Mouse (Mus musculus) stomach, embryonic 15.5 days (tissue): ENCODE measurements at regions not wholly inside any gene's neighbourhood (a gene's known extent, or its start where the extent isn't known, plus 50 kb on each side); places are given as distances from the start of the nearest gene placed in this dataset.
A peak's percentile ranks its signal among the peaks of the same experiment; 100 is the strongest.
"Not testable (repeated sequence)": the region's sequence is repeated elsewhere in the genome, so short reads cannot be mapped to it uniquely, and the experiment has no call there.

Experiments used
- ATAC-seq: fragments of 200-750 bp; cut with Nextera tagmentation; 2 replicates; pipeline ENCODE4 v1.8.0; 2017; ENCODE audit warnings: low read depth, moderate number of reproducible peaks, moderate TSS enrichment; ENCODE audit not compliant: insufficient read depth, low FRiP score
- H3K27ac ChIP-seq: fragments of 300-500 bp; sonication (generic); 2 replicates; pipeline ENCODE4 v1.5.1; 2015; ENCODE audit warnings: mild to moderate bottlenecking, inconsistent platforms
- H3K27me3 ChIP-seq: fragments of 300-500 bp; sonication (generic); replicated peaks from 2 replicates; pipeline ENCODE4 v1.6.1; 2015; ENCODE audit warnings: inconsistent platforms
- H3K36me3 ChIP-seq: fragments of 300-500 bp; sonication (generic); 2 replicates; pipeline ENCODE4 v1.6.1; 2015; ENCODE audit warnings: inconsistent platforms
- H3K4me1 ChIP-seq: fragments of 300-500 bp; sonication (generic); 2 replicates; pipeline ENCODE4 v1.6.1; 2015; ENCODE audit warnings: inconsistent platforms
- H3K4me2 ChIP-seq: fragments of 300-500 bp; sonication (generic); 2 replicates; pipeline ENCODE4 v1.6.1; 2015; ENCODE audit warnings: mild to moderate bottlenecking, inconsistent platforms
- H3K4me3 ChIP-seq: fragments of 300-500 bp; sonication (generic); replicated peaks from 2 replicates; pipeline ENCODE4 v1.5.1; 2015; ENCODE audit warnings: inconsistent platforms
- H3K9ac ChIP-seq: fragments of 300-500 bp; sonication (generic); 2 replicates; pipeline ENCODE4 v1.6.1; 2015; ENCODE audit warnings: inconsistent platforms
- H3K9me3 ChIP-seq: fragments of 300-500 bp; sonication (generic); 2 replicates; pipeline ENCODE4 v1.6.1; 2016; ENCODE audit warnings: inconsistent platforms
- WGBS: fragments of 180-500 bp; shearing (Covaris S2); methylation state at CpG from one replicate; pipeline ENCODE4 v1.1.7; 2015; 5-methylcytosine and 5-hydroxymethylcytosine counted together

- H3K4me3 ChIP-seq, H3K4me2 ChIP-seq, H3K9me3 ChIP-seq, H3K4me1 ChIP-seq, H3K27me3 ChIP-seq, ATAC-seq, H3K36me3 ChIP-seq, H3K27ac ChIP-seq, H3K9ac ChIP-seq: not testable (repeated sequence)
- 55% methylated on average over 4 of the region's 4 CpGs for WGBS
Measured at GRCm38 (mm10) chr6:22789731-22790130, 85.6 kb upstream of the Ptprz1 start.

DNA sequence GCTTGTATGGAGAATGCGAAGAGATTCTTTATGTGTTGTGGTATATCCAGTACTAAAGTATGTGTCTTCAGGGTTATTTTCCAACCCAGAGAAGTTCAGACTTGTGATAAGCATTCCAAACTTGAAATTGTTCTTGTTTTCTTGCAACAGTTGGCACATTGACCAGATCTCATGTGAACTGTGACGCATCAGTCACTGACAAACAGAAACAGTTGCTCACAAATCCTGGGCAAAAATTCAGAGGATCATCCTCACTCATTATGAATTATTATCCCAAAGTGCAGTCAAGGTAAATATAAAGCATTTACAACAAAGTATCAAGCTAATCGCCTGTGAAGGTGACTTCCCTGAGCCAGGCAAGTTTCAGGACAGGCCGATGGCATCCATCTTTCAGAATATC, 83.5 kb upstream of the Ptprz1 start:
- no peak overlapping the region for H3K4me3 ChIP-seq
- no peaks in the 10 kb centered on the region for H3K4me1 ChIP-seq
- no peaks in the 10 kb centered on the region for H3K36me3 ChIP-seq
- H3K4me2 ChIP-seq, result no peak overlapping the region
- no peak for ATAC-seq
- H3K27me3 ChIP-seq, result no peaks in the 10 kb centered on the region
- WGBS, result 93% methylated on average over 4 of the region's 4 CpGs
- no peaks in the 10 kb centered on the region for H3K9me3 ChIP-seq
- no peak overlapping the region for H3K27ac ChIP-seq
- no peak overlapping the region for H3K9ac ChIP-seq

- H3K4me3 ChIP-seq, result no peak overlapping the region
- no peak for ATAC-seq
- 58% methylated on average over 3 of the region's 3 CpGs for WGBS
- no peak overlapping the region for H3K9ac ChIP-seq
- no peaks in the 10 kb centered on the region for H3K9me3 ChIP-seq
- no peaks in the 10 kb centered on the region for H3K27me3 ChIP-seq
- H3K27ac ChIP-seq, result no peak overlapping the region
- H3K4me1 ChIP-seq, result no peaks in the 10 kb centered on the region
- H3K36me3 ChIP-seq, result no peaks in the 10 kb centered on the region
- no peak overlapping the region for H3K4me2 ChIP-seq
Measured at GRCm38 (mm10) chr6:22792601-22793000, 82.7 kb upstream of the Ptprz1 start.

- H3K27me3 ChIP-seq, result no peaks in the 10 kb centered on the region
- no peak overlapping the region for H3K9ac ChIP-seq
- no peaks in the 10 kb centered on the region for H3K9me3 ChIP-seq
- H3K4me3 ChIP-seq, result no peak overlapping the region
- H3K4me1 ChIP-seq, result no peaks in the 10 kb centered on the region
- ATAC-seq, result peak; percentile 31; the same call in 1 of the 2 replicates
- no peaks in the 10 kb centered on the region for H3K36me3 ChIP-seq
- WGBS, result 73% methylated on average over 12 of the region's 12 CpGs
- no peak overlapping the region for H3K27ac ChIP-seq
- no peak overlapping the region for H3K4me2 ChIP-seq
Measured at GRCm38 (mm10) chr6:22794071-22794721, 81.1 kb upstream of the Ptprz1 start.

DNA sequence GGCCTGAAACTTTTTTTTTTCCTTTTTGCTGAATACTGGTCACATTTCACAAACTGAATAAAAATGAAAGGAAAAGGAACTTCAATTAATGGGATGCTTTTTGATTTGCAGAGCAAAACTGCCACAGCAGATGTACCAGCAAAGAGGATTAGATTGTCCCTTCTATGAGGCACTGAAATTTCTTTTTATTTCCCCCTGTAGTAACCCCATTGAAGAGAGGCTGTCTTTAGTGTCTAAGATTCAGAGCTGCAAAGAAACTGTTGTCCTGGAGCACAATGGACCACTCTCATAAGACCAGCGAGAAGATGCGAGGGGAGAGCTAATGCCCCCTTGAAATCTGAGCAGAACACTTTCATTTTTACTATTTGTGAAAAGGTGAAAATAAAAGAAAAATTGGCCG, 80.5 kb upstream of the Ptprz1 start:
- no peaks in the 10 kb centered on the region for H3K27me3 ChIP-seq
- no peak overlapping the region for H3K4me3 ChIP-seq
- no peaks in the 10 kb centered on the region for H3K4me1 ChIP-seq
- no peaks in the 10 kb centered on the region for H3K9me3 ChIP-seq
- no peak overlapping the region for H3K27ac ChIP-seq
- no peak overlapping the region for H3K9ac ChIP-seq
- ATAC-seq, result no peak
- no peak overlapping the region for H3K4me2 ChIP-seq
- 88% methylated on average over 3 of the region's 3 CpGs for WGBS
- no peaks in the 10 kb centered on the region for H3K36me3 ChIP-seq

DNA sequence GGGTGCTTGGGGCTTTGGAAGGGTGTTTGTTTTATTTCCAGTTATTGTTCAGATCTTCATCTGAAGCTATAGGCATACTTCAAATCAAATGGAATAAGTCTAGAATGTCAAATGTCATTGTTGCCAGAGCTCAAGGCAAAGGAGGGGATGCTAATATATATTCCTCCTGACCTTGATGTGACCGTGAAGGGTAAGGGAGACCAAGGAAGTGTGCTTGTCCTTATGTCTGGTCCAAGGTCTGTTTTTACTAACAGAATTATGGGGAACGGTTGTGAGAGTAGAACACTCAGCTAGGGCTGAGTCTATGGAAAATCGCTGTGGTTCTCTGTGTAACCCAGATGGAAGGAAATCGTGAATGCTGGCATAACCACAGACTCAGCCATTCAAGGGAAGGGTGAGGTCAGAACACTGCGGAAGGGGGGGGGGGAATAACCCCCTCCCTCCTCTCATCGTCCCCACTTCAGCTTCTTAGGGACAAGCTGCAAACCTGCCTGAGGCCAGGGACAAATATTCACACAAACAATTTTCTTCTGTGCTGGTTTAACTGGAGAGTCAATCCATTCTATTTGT, 79.9 kb upstream of the Ptprz1 start:
- Histone ChIP-seq H3K27me3 (no peaks in the 10 kb centered on the region), H3K36me3 (no peaks in the 10 kb centered on the region), H3K27ac (no peak overlapping the region), H3K9me3 (no peaks in the 10 kb centered on the region), H3K4me1 (no peaks in the 10 kb centered on the region), H3K4me3 (no peak overlapping the region), H3K9ac (no peak overlapping the region), H3K4me2 (no peak overlapping the region)
- WGBS, result 76% methylated on average over 6 of the region's 6 CpGs
- no peak; the same call in 1 of the 2 replicates for ATAC-seq

GRCm38 (mm10) chr6:22801908-22802307, 73.4 kb upstream of the Ptprz1 start:
- ATAC-seq, result no peak
- H3K4me1 ChIP-seq, result no peaks in the 10 kb centered on the region

DNA sequence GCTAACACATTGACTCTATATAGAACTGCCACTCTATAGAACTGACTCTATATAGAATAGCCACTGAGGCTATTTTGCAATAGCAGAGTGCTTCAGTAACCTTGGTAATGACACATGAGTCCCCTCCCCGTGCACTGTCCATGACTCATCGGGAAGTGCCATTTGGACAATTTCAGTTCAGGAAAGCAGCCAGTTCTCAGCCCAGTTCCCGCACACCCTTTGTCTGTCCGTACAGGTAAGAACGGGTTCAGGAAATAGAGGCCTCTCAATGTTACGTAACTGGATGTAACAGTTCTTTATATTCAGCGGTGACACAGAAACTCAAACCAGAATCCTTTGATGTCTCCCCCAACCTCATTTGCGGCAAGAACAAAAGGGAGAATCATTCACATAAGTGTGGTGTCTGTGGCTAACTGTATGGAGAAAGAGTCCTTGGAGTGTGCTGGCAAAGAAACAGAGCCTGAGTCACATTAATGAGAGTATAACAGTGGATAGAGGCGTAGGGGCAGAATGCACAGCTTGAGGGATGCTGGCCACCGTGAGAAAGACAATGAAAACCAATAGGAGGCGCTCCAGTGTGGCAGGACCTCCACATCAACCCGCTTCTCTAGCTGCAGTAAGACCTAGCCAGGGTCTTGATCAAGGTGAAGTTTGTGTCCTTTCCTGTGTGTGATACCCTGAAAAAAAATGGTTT, 72.8 kb upstream of the Ptprz1 start:
- Histone ChIP-seq H3K36me3 (no peaks in the 10 kb centered on the region), H3K9me3 (no peaks in the 10 kb centered on the region), H3K9ac (no peak overlapping the region), H3K4me3 (no peak overlapping the region), H3K4me2 (no peak overlapping the region), H3K4me1 (no peaks in the 10 kb centered on the region), H3K27ac (no peak overlapping the region), H3K27me3 (no peaks in the 10 kb centered on the region)
- WGBS, result 58% methylated on average over 12 of the region's 12 CpGs
- peak; percentile 39; the same call in 1 of the 2 replicates for ATAC-seq

More at GRCm38 (mm10) chr6:22801908-22802307, 73.4 kb upstream of the Ptprz1 start:
- Histone ChIP-seq H3K9me3 (no peaks in the 10 kb centered on the region), H3K27me3 (no peaks in the 10 kb centered on the region), H3K9ac (no peak overlapping the region), H3K36me3 (no peaks in the 10 kb centered on the region), H3K27ac (no peak overlapping the region), H3K4me2 (no peak overlapping the region), H3K4me3 (no peak overlapping the region)
- WGBS, result 61% methylated on average over 3 of the region's 3 CpGs

DNA sequence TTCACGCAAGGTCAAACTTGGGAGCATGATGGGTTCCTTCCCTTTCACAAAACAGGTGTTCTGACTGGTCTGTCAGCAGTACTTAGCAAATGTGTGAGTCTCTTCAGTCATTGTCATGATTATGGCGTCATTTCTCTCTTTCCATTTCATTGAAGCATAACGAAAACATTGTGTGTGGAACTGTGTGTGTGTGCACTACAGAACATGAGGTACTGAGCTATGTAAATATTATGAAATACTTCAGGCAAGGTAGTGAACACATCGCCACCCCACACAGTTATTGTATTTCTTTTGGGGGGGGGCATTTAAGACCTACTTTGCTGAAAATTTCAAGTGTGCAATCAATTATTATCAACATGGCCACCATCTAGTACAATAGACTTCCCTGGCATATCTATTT, 71.4 kb upstream of the Ptprz1 start:
- no peaks in the 10 kb centered on the region for H3K36me3 ChIP-seq
- 63% methylated on average over 4 of the region's 4 CpGs for WGBS
- no peaks in the 10 kb centered on the region for H3K4me1 ChIP-seq
- no peak for ATAC-seq
- no peak overlapping the region for H3K27ac ChIP-seq
- no peak overlapping the region for H3K4me3 ChIP-seq
- H3K9ac ChIP-seq, result no peak overlapping the region
- H3K4me2 ChIP-seq, result no peak overlapping the region
- no peaks in the 10 kb centered on the region for H3K27me3 ChIP-seq
- H3K9me3 ChIP-seq, result no peaks in the 10 kb centered on the region

DNA sequence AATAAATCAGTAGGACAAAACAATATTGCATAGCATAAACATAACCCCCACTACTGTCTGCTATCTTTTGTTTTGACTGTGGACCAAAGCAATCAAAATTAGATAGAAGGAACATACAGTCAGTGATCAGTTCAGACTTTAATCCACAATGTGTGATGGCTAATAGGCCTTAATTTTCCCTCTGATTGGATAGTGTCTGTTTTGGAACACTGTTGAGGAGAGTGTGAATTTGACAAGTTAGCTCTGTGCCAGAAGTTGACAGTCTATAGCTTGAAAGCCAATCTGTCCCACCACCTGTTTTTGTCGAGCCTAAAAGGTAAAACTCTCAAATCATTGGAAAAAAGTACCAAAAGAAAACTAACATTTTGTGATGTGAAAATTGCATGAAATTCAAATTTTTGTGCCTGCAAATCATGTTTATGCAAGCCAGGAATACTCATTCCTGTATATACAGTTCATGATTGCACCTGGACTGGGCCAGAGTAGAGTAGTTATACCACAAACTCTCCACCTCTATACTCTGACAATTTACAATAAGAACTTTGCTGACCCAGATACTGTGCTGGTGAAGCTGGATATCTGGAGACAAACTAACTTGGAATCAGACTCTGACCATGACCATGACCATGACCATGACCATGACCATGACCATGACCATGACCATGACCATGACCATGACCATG, 50.1 kb upstream of the Ptprz1 start:
- ATAC-seq, result no peak
- no peak overlapping the region for H3K27ac ChIP-seq
- no peak overlapping the region for H3K9ac ChIP-seq
- H3K4me2 ChIP-seq, result no peak overlapping the region
- H3K27me3 ChIP-seq, result no peaks in the 10 kb centered on the region
- no peaks in the 10 kb centered on the region for H3K4me1 ChIP-seq
- H3K4me3 ChIP-seq, result no peak overlapping the region
- H3K36me3 ChIP-seq, result no peaks in the 10 kb centered on the region
- WGBS, result 77% methylated on average over 1 of the region's 1 CpGs
- no peaks in the 10 kb centered on the region for H3K9me3 ChIP-seq
